ENCODE assay signal across 13 mouse cellular contexts in the genomic region with DNA sequence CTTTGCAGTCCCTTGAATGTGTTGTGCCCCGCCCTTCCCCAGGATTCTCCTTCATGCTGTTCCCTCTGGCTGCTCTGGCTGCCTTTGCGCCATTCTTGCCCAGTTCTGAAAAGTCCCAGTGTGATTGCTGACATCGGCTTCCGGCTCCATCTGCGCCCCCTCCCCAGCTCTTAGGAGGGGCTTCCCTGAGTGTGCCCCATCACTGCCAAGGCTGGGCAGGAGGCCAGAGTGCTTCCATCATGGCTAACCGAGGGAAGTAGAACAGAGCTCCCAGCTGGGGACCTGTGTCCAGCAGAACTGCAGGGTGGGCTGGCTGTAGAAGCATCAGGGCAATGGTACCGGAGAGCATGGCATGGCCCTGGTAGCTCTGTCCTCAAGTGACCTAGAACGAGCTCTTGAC. TPM values are rescaled to one million over a fixed set of nuclear protein-coding genes. Genes with fewer than 3 reads are reported as not detected.
A peak's percentile ranks its signal among the peaks of the same experiment; 100 is the strongest.
DNase-seq lines count a peak whose midpoint lies in the region; ATAC-seq and TF ChIP-seq lines count a peak whose summit lies in the region.
"Had no signal": no experiment of that assay in that cellular context is flagged by ENCODE, and none has a peak within 500 bp of the region (broad histone marks: within the 10 kb centered on the region; RNA-seq: fewer than 3 reads in every experiment).

No protein-coding gene starts in this region.

- H3K9me3 ChIP-seq in heart, embryonic 12.5 days (replicated peaks) = no peaks in the 10 kb centered on the region
- no peaks in the 10 kb centered on the region for H3K9me3 ChIP-seq in midbrain, embryonic 13.5 days
- H3K9me3 ChIP-seq in midbrain, embryonic 10.5 days (replicated peaks) = no peaks in the 10 kb centered on the region
- H3K9me3 ChIP-seq in hindbrain, postnatal 0 days (ENCODE audit: low read length) = no peaks in the 10 kb centered on the region
- no peaks in the 10 kb centered on the region for H3K9me3 ChIP-seq in intestine, embryonic 16.5 days (ENCODE audit: control insufficient read depth, low read length)
- H3K9me3 ChIP-seq: liver, embryonic 13.5 days had no signal

- no peak for TF ChIP-seq CTCF in hindbrain, postnatal 0 days (IDR thresholded peaks at IDR 0.05; ENCODE audit: low read depth)

- H3K9ac ChIP-seq in heart, embryonic 12.5 days = no peak overlapping the region
- H3K9ac ChIP-seq in midbrain, embryonic 13.5 days (replicated peaks) = no peak overlapping the region
- H3K9ac ChIP-seq in hindbrain, postnatal 0 days (replicated peaks; ENCODE audit: low read length) = no peak overlapping the region
- no peak overlapping the region for H3K9ac ChIP-seq in intestine, embryonic 16.5 days (ENCODE audit: low read depth, low read length)
- H3K9ac ChIP-seq: liver, embryonic 13.5 days had no signal

- no peak for DNase-seq in heart, adult 18-20 months
- DNase-seq in midbrain, embryonic 10.5 days (ENCODE audit: low spot score) = no peak
- DNase-seq in cerebellum, adult 18-20 months = peak; percentile 33 to 46
- DNase-seq in hindbrain, postnatal 0 days (ENCODE audit: low spot score) = peak; percentile 89
- no peak for DNase-seq in ovary, postnatal 14 days (ENCODE audit: low spot score)
- DNase-seq: gastrocnemius, postnatal 25 days; liver, embryonic 13.5 days had no signal

- H3K4me3 ChIP-seq in heart, embryonic 12.5 days = no peak overlapping the region
- no peak overlapping the region for H3K4me3 ChIP-seq in midbrain, embryonic 13.5 days (replicated peaks)
- H3K4me3 ChIP-seq in midbrain, embryonic 10.5 days = no peak overlapping the region
- no peak overlapping the region for H3K4me3 ChIP-seq in hindbrain, postnatal 0 days (ENCODE audit: low read length)
- H3K4me3 ChIP-seq in intestine, embryonic 16.5 days (ENCODE audit: low read length) = no peak overlapping the region
- H3K4me3 ChIP-seq: erythroblast, embryonic 14.5 days; left cerebral cortex, adult 2 months; liver, embryonic 13.5 days had no signal

- peak; percentile 18; the same call in 1 of the 2 replicates for ATAC-seq in heart, embryonic 12.5 days (ENCODE audit: insufficient number of reproducible peaks, low FRiP score)
- ATAC-seq in midbrain, embryonic 13.5 days = 0 out of 2 replicates have a peak, but pooled peaks have one; percentile 24
- ATAC-seq in hindbrain, postnatal 0 days = peak; percentile 90
- no peak for ATAC-seq in intestine, embryonic 16.5 days

- H3K27me3 ChIP-seq in heart, embryonic 12.5 days (replicated peaks) = peaks cover 7% of the 10 kb centered on the region; the same call in 1 of the 2 replicates
- H3K27me3 ChIP-seq in midbrain, embryonic 13.5 days = no peaks in the 10 kb centered on the region
- H3K27me3 ChIP-seq in midbrain, embryonic 10.5 days (ENCODE audit: low read depth, poor library complexity, severe bottlenecking) = no peaks in the 10 kb centered on the region
- no peaks in the 10 kb centered on the region for H3K27me3 ChIP-seq in hindbrain, postnatal 0 days (ENCODE audit: insufficient read depth, low read length)
- no peaks in the 10 kb centered on the region for H3K27me3 ChIP-seq in intestine, embryonic 16.5 days (replicated peaks; ENCODE audit: control insufficient read depth, insufficient read depth, low read length)

- no peaks in the 10 kb centered on the region for H3K36me3 ChIP-seq in heart, embryonic 12.5 days
- H3K36me3 ChIP-seq in midbrain, embryonic 13.5 days = no peaks in the 10 kb centered on the region
- no peaks in the 10 kb centered on the region for H3K36me3 ChIP-seq in midbrain, embryonic 10.5 days
- H3K36me3 ChIP-seq in hindbrain, postnatal 0 days (ENCODE audit: insufficient read depth, low read length) = 0 out of 2 replicates have a peak, but pooled peaks cover 4% of the 10 kb centered on the region
- no peaks in the 10 kb centered on the region for H3K36me3 ChIP-seq in intestine, embryonic 16.5 days (ENCODE audit: control insufficient read depth, insufficient read depth, low read length)
- H3K36me3 ChIP-seq: liver, embryonic 13.5 days had no signal

- H3K4me2 ChIP-seq in heart, embryonic 12.5 days = no peak overlapping the region
- no peak overlapping the region for H3K4me2 ChIP-seq in midbrain, embryonic 13.5 days (replicated peaks)
- H3K4me2 ChIP-seq in hindbrain, postnatal 0 days (ENCODE audit: low read depth, low read length) = no peak overlapping the region
- no peak overlapping the region for H3K4me2 ChIP-seq in intestine, embryonic 16.5 days (ENCODE audit: low read depth, low read length)
- H3K4me2 ChIP-seq: liver, embryonic 13.5 days had no signal

- 70% methylated on average over 8 of the region's 8 CpGs for WGBS in heart, embryonic 12.5 days
- 78% methylated on average over 8 of the region's 8 CpGs for WGBS in midbrain, embryonic 13.5 days
- 84% methylated on average over 8 of the region's 8 CpGs for WGBS in midbrain, embryonic 10.5 days
- 31% methylated on average over 8 of the region's 8 CpGs for whole genome bisulfite sequencing in hindbrain, postnatal 0 days
- WGBS in intestine, embryonic 16.5 days = 72% methylated on average over 8 of the region's 8 CpGs

- no peak overlapping the region for H3K27ac ChIP-seq in heart, embryonic 12.5 days (ENCODE audit: poor library complexity, severe bottlenecking)
- no peak overlapping the region for H3K27ac ChIP-seq in midbrain, embryonic 13.5 days
- H3K27ac ChIP-seq in midbrain, embryonic 10.5 days (replicated peaks) = no peak overlapping the region
- H3K27ac ChIP-seq in hindbrain, postnatal 0 days = peak overlapping the region; percentile 42; the same call in 1 of the 2 replicates
- H3K27ac ChIP-seq in intestine, embryonic 16.5 days (ENCODE audit: low read length) = no peak overlapping the region
- H3K27ac ChIP-seq: left cerebral cortex, adult 2 months; liver, embryonic 13.5 days had no signal

- H3K4me1 ChIP-seq in heart, embryonic 12.5 days (replicated peaks) = no peaks in the 10 kb centered on the region
- H3K4me1 ChIP-seq in midbrain, embryonic 13.5 days (replicated peaks) = no peaks in the 10 kb centered on the region
- no peaks in the 10 kb centered on the region for H3K4me1 ChIP-seq in midbrain, embryonic 10.5 days
- no peaks in the 10 kb centered on the region; the same call in 1 of the 2 replicates for H3K4me1 ChIP-seq in hindbrain, postnatal 0 days (ENCODE audit: insufficient read depth, low read length)
- no peaks in the 10 kb centered on the region for H3K4me1 ChIP-seq in intestine, embryonic 16.5 days (ENCODE audit: control insufficient read depth, insufficient read depth, low read length)
- H3K4me1 ChIP-seq: liver, embryonic 13.5 days had no signal

RNA-seq across cellular contexts. Expression of gene Frrs1l, which starts 14.8 kb away (rescaled TPM):
- polyA plus RNA-seq in heart, embryonic 12.5 days (2016; fragmentation: Nextera tagmentation; extraction: Ambion mirVana) = 0.27 and 0.42 TPM in 2 replicates
- under 1 TPM in 1 of 2 experiments, not detected in 1; 0.08 TPM for total RNA-seq in heart, adult 18-20 months (2021)
- 10.9 and 12.0 TPM in 2 replicates for polyA plus RNA-seq in midbrain, embryonic 13.5 days (2015; fragmentation: Nextera tagmentation; extraction: Ambion mirVana)
- 2.0 and 3.3 TPM in 2 replicates for polyA plus RNA-seq in midbrain, embryonic 10.5 days (2016; fragmentation: Nextera tagmentation; extraction: Ambion mirVana)
- 38.1 and 38.3 TPM in 2 replicates for total RNA-seq in hindbrain, postnatal 0 days (2014; rRNA removed)
- 21.8 and 22.5 TPM in 2 replicates for polyA plus RNA-seq in hindbrain, postnatal 0 days (2015; fragmentation: Nextera tagmentation; extraction: Ambion mirVana)
- polyA plus RNA-seq in intestine, embryonic 16.5 days (2015; fragmentation: Nextera tagmentation; extraction: Ambion mirVana) = 0.39 and 0.43 TPM in 2 replicates
- total RNA-seq: common myeloid progenitor, adult 5-6 weeks; gastrocnemius, postnatal 25 days had no signal
- polyA plus RNA-seq: erythroblast, embryonic 14.5 days had no signal

RNA-seq across cellular contexts. Expression of gene Tmem245, which starts 57.8 kb away (rescaled TPM):
- polyA plus RNA-seq in heart, embryonic 12.5 days (2016; fragmentation: Nextera tagmentation; extraction: Ambion mirVana) = 21.3 and 23.1 TPM in 2 replicates
- total RNA-seq in heart, adult 18-20 months (2021) = 10 to 100 TPM; 81.5 to 86.2 TPM
- 7.0 and 7.2 TPM in 2 replicates for polyA plus RNA-seq in midbrain, embryonic 13.5 days (2015; fragmentation: Nextera tagmentation; extraction: Ambion mirVana)
- polyA plus RNA-seq in midbrain, embryonic 10.5 days (2016; fragmentation: Nextera tagmentation; extraction: Ambion mirVana) = 11.9 and 12.9 TPM in 2 replicates
- 27.9 and 31.6 TPM in 2 replicates for total RNA-seq in hindbrain, postnatal 0 days (2014; rRNA removed)
- 11.4 and 12.3 TPM in 2 replicates for polyA plus RNA-seq in hindbrain, postnatal 0 days (2015; fragmentation: Nextera tagmentation; extraction: Ambion mirVana)
- 6.3 and 6.7 TPM in 2 replicates for polyA plus RNA-seq in intestine, embryonic 16.5 days (2015; fragmentation: Nextera tagmentation; extraction: Ambion mirVana)

Comparison
In these comparisons a context has a peak if more than half of its experiments do, and no peak if none do; other contexts are left out.
1. DNase-seq: peak in cerebellum, adult 18-20 months (2 of 2) and hindbrain, postnatal 0 days (single experiment); none in heart, adult 18-20 months (0 of 2), midbrain, embryonic 10.5 days (single experiment) and ovary, postnatal 14 days (single experiment).